Mouse (Mus musculus) liver, postnatal 0 days (tissue): ENCODE data around the gene Mrtfb. TPM values are rescaled to one million over a fixed set of nuclear protein-coding genes. Genes with fewer than 3 reads are reported as not detected.

Experiments
- ATAC-seq: fragments of 200-750 bp; cut with Nextera tagmentation; 2 replicates; pipeline ENCODE4 v1.8.0; 2017; ENCODE audit warnings: mild to moderate bottlenecking, moderate library complexity
- DNase-seq: peaks from one replicate; pipeline ENCODE4 v3.0.0-alpha.2; 2016
- H3K27ac ChIP-seq: fragments of 300-500 bp; sonication (generic); 2 replicates; pipeline ENCODE4 v1.5.1; 2014; ENCODE audit warnings: antibody characterized with exemption, moderate library complexity, mild to moderate bottlenecking, low read depth
- H3K27me3 ChIP-seq: fragments of 300-500 bp; sonication (generic); 2 replicates; pipeline ENCODE4 v1.6.1; 2014; ENCODE audit warnings: low read length, control low read depth, mixed read lengths; ENCODE audit not compliant: insufficient read depth
- H3K36me3 ChIP-seq: fragments of 300-500 bp; sonication (generic); replicated peaks from 2 replicates; pipeline ENCODE4 v1.6.1; 2014; ENCODE audit warnings: mild to moderate bottlenecking, control low read depth, low read length, moderate library complexity, mixed read lengths; ENCODE audit not compliant: insufficient read depth
- H3K4me1 ChIP-seq: fragments of 300-500 bp; sonication (generic); 2 replicates; pipeline ENCODE4 v1.6.1; 2014; ENCODE audit warnings: antibody characterized with exemption, mild to moderate bottlenecking, control low read depth; ENCODE audit not compliant: insufficient read depth
- H3K4me2 ChIP-seq: fragments of 300-500 bp; sonication (generic); 2 replicates; pipeline ENCODE4 v1.6.1; 2014; ENCODE audit warnings: low read depth, mild to moderate bottlenecking, low read length, moderate library complexity, mixed read lengths
- H3K4me3 ChIP-seq: fragments of 300-500 bp; sonication (generic); 2 replicates; pipeline ENCODE4 v1.5.1; 2014; ENCODE audit warnings: low read depth, low read length
- H3K9ac ChIP-seq: fragments of 300-500 bp; sonication (generic); replicated peaks from 2 replicates; pipeline ENCODE4 v1.6.1; 2014; ENCODE audit warnings: mild to moderate bottlenecking, moderate library complexity
- H3K9me3 ChIP-seq: fragments of 300-500 bp; sonication (generic); 2 replicates; pipeline ENCODE4 v1.6.1; 2016; ENCODE audit warnings: mild to moderate bottlenecking, control low read depth, low read length, mixed read lengths
- CTCF ChIP-seq: sonication (generic); IDR thresholded peaks from 2 replicates; pipeline ENCODE4 v1.5.1; 2016; ENCODE audit warnings: antibody characterized with exemption, low read depth
- EP300 ChIP-seq: IDR thresholded peaks from 2 replicates; pipeline ENCODE4 v1.6.1; 2016; ENCODE audit warnings: antibody characterized with exemption, low read depth, mild to moderate bottlenecking
- WGBS: fragments of 180-500 bp; shearing (Covaris S2); extraction: QIAGEN DNeasy Blood & Tissue Kit; methylation state at CpG from one replicate; pipeline ENCODE4 v1.1.7; 2014; ENCODE audit not compliant: insufficient replicate concordance; 5-methylcytosine and 5-hydroxymethylcytosine counted together
- polyA plus RNA-seq: library from polyadenylated mRNA; unstranded; fragments of >200 nt; fragmentation: Nextera tagmentation; extraction: Ambion mirVana; gene quantifications from 2 replicates; pipeline ENCODE4 v1.2.1, GENCODE M21; 2015

The Mrtfb gene
- polyA plus RNA-seq, 1 experiment from 2014 or later = 5.8 TPM

- H3K36me3 ChIP-seq = peaks cover 5% of the 10 kb centered on the region
- H3K4me3 ChIP-seq = no peak overlapping the region
- 75% methylated on average over 3 of the region's 3 CpGs for WGBS
- no peak for DNase-seq
- ATAC-seq = no peak
- H3K4me1 ChIP-seq = peaks cover 16% of the 10 kb centered on the region
- no peak overlapping the region for H3K27ac ChIP-seq
- H3K9ac ChIP-seq = no peak overlapping the region
- no peak for TF ChIP-seq CTCF
- TF ChIP-seq EP300 = no peak
- H3K4me2 ChIP-seq = no peak overlapping the region
- no peaks in the 10 kb centered on the region for H3K27me3 ChIP-seq
- no peaks in the 10 kb centered on the region for H3K9me3 ChIP-seq
Observed at GRCm38 (mm10) chr16:13326622-13327021, 70.3 kb downstream of the Mrtfb start.

- Histone ChIP-seq H3K36me3 (peaks cover 10% of the 10 kb centered on the region), H3K4me1 (peaks cover 13% of the 10 kb centered on the region), H3K27ac (no peak overlapping the region), H3K27me3 (no peaks in the 10 kb centered on the region), H3K4me2 (no peak overlapping the region), H3K9me3 (no peaks in the 10 kb centered on the region), H3K4me3 (no peak overlapping the region), H3K9ac (no peak overlapping the region)
- DNase-seq (no peak), ATAC-seq (no peak)
- WGBS = 83% methylated on average over 4 of the region's 4 CpGs
- TF ChIP-seq CTCF (no peak), EP300 (no peak)
Observed at GRCm38 (mm10) chr16:13328646-13329045, 72.4 kb downstream of the Mrtfb start.

- TF ChIP-seq CTCF (no peak), EP300 (peak; percentile 80)
- H3K27ac ChIP-seq = peak overlapping the region; percentile 31; the same call in 1 of the 2 replicates
- ATAC-seq = peak; percentile 85
Observed at GRCm38 (mm10) chr16:13329640-13330039, 73.4 kb downstream of the Mrtfb start.

GRCm38 (mm10) chr16:13330221-13330659 lies 74.0 kb downstream of the Mrtfb start:
- Histone ChIP-seq H3K4me3 (no peak overlapping the region), H3K4me1 (peaks cover 13% of the 10 kb centered on the region), H3K27me3 (no peaks in the 10 kb centered on the region), H3K4me2 (no peak overlapping the region), H3K36me3 (peaks cover 10% of the 10 kb centered on the region), H3K9me3 (no peaks in the 10 kb centered on the region), H3K9ac (no peak overlapping the region), H3K27ac (peak overlapping the region; percentile 31; the same call in 1 of the 2 replicates)
- peak; percentile 3; the same call in 1 of the 2 replicates for TF ChIP-seq EP300
- TF ChIP-seq CTCF = no peak
- ATAC-seq (peak; percentile 78), DNase-seq (peak; percentile 44)
- 74% methylated on average over 6 of the region's 6 CpGs for WGBS

More at GRCm38 (mm10) chr16:13329640-13330039, 73.4 kb downstream of the Mrtfb start:
- H3K9ac ChIP-seq = no peak overlapping the region
- no peak overlapping the region for H3K4me3 ChIP-seq
- H3K36me3 ChIP-seq = peaks cover 10% of the 10 kb centered on the region
- no peaks in the 10 kb centered on the region for H3K9me3 ChIP-seq
- DNase-seq = no peak
- no peak overlapping the region for H3K4me2 ChIP-seq
- H3K27me3 ChIP-seq = no peaks in the 10 kb centered on the region
- 53% methylated on average over 3 of the region's 3 CpGs for WGBS
- H3K4me1 ChIP-seq = peaks cover 13% of the 10 kb centered on the region

GRCm38 (mm10) chr16:13331898-13332297 lies 75.6 kb downstream of the Mrtfb start:
- H3K9ac ChIP-seq = no peak overlapping the region
- H3K9me3 ChIP-seq = no peaks in the 10 kb centered on the region
- WGBS = 57% methylated on average over 3 of the region's 3 CpGs
- H3K4me2 ChIP-seq = no peak overlapping the region
- no peak for DNase-seq
- no peak for TF ChIP-seq EP300
- TF ChIP-seq CTCF = 0 out of 2 replicates have a peak, but pooled peaks have one; percentile 3
- H3K4me1 ChIP-seq = peaks cover 15% of the 10 kb centered on the region
- H3K27ac ChIP-seq = no peak overlapping the region
- H3K36me3 ChIP-seq = peaks cover 6% of the 10 kb centered on the region; the same call in 1 of the 2 replicates
- H3K4me3 ChIP-seq = no peak overlapping the region
- no peaks in the 10 kb centered on the region for H3K27me3 ChIP-seq
- ATAC-seq = no peak

GRCm38 (mm10) chr16:13332536-13332935 lies 76.3 kb downstream of the Mrtfb start:
- no peak overlapping the region for H3K9ac ChIP-seq
- ATAC-seq (no peak), DNase-seq (no peak)
- H3K36me3 ChIP-seq = peaks cover 6% of the 10 kb centered on the region; the same call in 1 of the 2 replicates
- TF ChIP-seq CTCF (no peak), EP300 (no peak)
- no peaks in the 10 kb centered on the region for H3K27me3 ChIP-seq
- H3K4me1 ChIP-seq = peaks cover 17% of the 10 kb centered on the region
- 80% methylated on average over 2 of the region's 2 CpGs for WGBS
- H3K27ac ChIP-seq = no peak overlapping the region
- H3K9me3 ChIP-seq = no peaks in the 10 kb centered on the region
- H3K4me2 ChIP-seq = no peak overlapping the region
- no peak overlapping the region for H3K4me3 ChIP-seq

- Histone ChIP-seq H3K36me3 (0 out of 2 replicates have a peak, but pooled peaks cover 6% of the 10 kb centered on the region), H3K27me3 (no peaks in the 10 kb centered on the region), H3K4me2 (no peak overlapping the region), H3K9ac (no peak overlapping the region), H3K9me3 (no peaks in the 10 kb centered on the region), H3K4me3 (no peak overlapping the region), H3K4me1 (peaks cover 17% of the 10 kb centered on the region), H3K27ac (no peak overlapping the region)
- ATAC-seq (no peak), DNase-seq (no peak)
- no peak for TF ChIP-seq EP300
- TF ChIP-seq CTCF = no peak
- WGBS = 79% methylated on average over 5 of the region's 5 CpGs
Observed at GRCm38 (mm10) chr16:13333781-13334341, 77.6 kb downstream of the Mrtfb start.
